Mouse (Mus musculus) ES-Bruce4 (cell line): ENCODE results near the gene Cyp27b1. TPM values are rescaled to one million over a fixed set of nuclear protein-coding genes. Genes with fewer than 3 reads are reported as not detected.

Experiments used
- H3K27ac ChIP-seq: 2 replicates; pipeline ENCODE4 v1.5.1; 2012; ENCODE audit warnings: low read length, inconsistent platforms; ENCODE audit not compliant: insufficient read depth
- H3K27me3 ChIP-seq: 2 replicates; pipeline ENCODE4 v1.6.1; 2012; ENCODE audit warnings: mild to moderate bottlenecking, low read length, inconsistent platforms; ENCODE audit not compliant: control insufficient read depth, poor library complexity, insufficient read depth, severe bottlenecking
- H3K36me3 ChIP-seq: 2 replicates; pipeline ENCODE4 v1.6.1; 2012; ENCODE audit warnings: inconsistent platforms, mild to moderate bottlenecking, low read length, moderate library complexity; ENCODE audit not compliant: control insufficient read depth, poor library complexity, insufficient read depth, severe bottlenecking
- H3K4me1 ChIP-seq: one replicate; pipeline ENCODE4 v1.8.1; 2011; ENCODE audit warnings: low read length; ENCODE audit not compliant: control insufficient read depth, insufficient read depth
- H3K4me3 ChIP-seq: 2 replicates; pipeline ENCODE4 v1.5.1; 2011; ENCODE audit warnings: low read depth, mild to moderate bottlenecking, low read length
- H3K9ac ChIP-seq: 2 replicates; pipeline ENCODE4 v1.6.1; 2012; ENCODE audit warnings: low read depth, mild to moderate bottlenecking, inconsistent platforms; ENCODE audit not compliant: poor library complexity, severe bottlenecking
- H3K9me3 ChIP-seq: replicated peaks from 2 replicates; pipeline ENCODE4 v1.6.1; 2012; ENCODE audit warnings: mild to moderate bottlenecking, low read length, inconsistent platforms; ENCODE audit not compliant: control insufficient read depth, poor library complexity, insufficient read depth, severe bottlenecking
- CTCF ChIP-seq: IDR thresholded peaks from one replicate; pipeline ENCODE4 v1.8.1; 2011; ENCODE audit warnings: low read depth, low read length
- EP300 ChIP-seq: IDR thresholded peaks from 2 replicates; pipeline ENCODE4 v1.6.1; 2011; ENCODE audit warnings: low read depth, low read length; ENCODE audit not compliant: insufficient read depth
- POLR2A ChIP-seq: IDR thresholded peaks from one replicate; pipeline ENCODE4 v1.8.1; 2011; ENCODE audit warnings: low read length; ENCODE audit not compliant: insufficient read depth
- polyA plus RNA-seq: library from polyadenylated mRNA; stranded (reverse); fragments of >200 nt; gene quantifications from 2 replicates; pipeline ENCODE4 v1.2.4, GENCODE M21; 2011; ENCODE audit warnings: low read depth; ENCODE audit not compliant: missing spikeins, insufficient read depth, insufficient read length

Gene Cyp27b1
- polyA plus RNA-seq: 0.42 TPM in 1 of 2 replicates, not detected in the other

DNA sequence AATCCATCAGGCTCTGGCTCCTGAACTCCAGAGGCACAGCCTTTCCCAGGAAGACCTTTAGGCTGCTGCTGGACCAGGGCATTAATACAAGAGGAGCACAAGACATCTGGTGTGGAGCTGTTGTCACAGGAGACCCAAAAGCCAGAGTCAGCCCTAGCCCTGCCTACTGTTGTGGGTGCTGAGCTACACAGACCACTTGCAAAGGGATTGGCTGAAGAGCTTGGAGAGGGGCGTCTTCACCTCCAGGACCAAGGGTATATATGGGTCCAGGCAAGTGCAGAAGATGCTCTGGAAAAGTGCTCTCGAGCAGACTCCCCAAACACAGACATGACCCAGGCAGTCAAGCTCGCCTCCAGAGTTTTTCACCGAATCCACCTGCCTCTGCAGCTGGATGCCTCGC lies at the start of gene Cyp27b1:
TSS of gene Cyp27b1 (plus strand) at position 297 of the 400 bp plus-strand sequence.
- H3K27ac ChIP-seq: no peak within 1 kb of the TSS
- no peaks in the 10 kb centered on the region for H3K4me1 ChIP-seq
- H3K9me3 ChIP-seq: no peaks in the 10 kb centered on the region
- TF ChIP-seq EP300 (no peak), POLR2A (no peak), CTCF (no peak)
- H3K9ac ChIP-seq: peak within 1 kb of the TSS; percentile 7
- no peaks in the 10 kb centered on the region for H3K27me3 ChIP-seq
- peak within 1 kb of the TSS; percentile 44 for H3K4me3 ChIP-seq
- 0 out of 2 replicates have a peak, but pooled peaks cover 4% of the 10 kb centered on the region for H3K36me3 ChIP-seq

DNA sequence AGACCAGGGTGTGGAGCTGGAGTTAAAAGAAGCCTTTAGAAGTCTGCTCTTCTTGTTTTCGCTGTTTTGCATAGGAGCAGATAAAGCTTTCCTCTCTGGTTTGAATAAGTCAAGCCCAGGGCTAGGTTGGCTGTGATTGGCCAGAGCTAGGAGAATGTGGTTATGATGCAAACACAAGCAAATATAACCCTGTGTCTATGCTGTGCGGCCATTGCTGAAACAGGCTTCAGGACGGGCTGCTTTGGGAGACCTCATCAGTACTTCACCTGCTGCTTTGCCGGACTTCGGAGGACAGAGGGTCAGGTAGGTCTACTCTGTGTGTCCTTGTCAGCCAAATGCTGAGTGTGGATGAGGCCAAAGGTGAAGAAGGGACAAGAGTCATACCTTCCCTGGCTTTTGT lies 47.5 kb upstream of the Cyp27b1 start, which contains the start of gene Avil:
TSS of gene Avil (plus strand) at position 181 of the 400 bp plus-strand sequence.
- Histone ChIP-seq H3K9me3 (no peaks in the 10 kb centered on the region), H3K36me3 (no peaks in the 10 kb centered on the region), H3K4me3 (no peak within 1 kb of the TSS), H3K4me1 (no peaks in the 10 kb centered on the region), H3K9ac (no peak within 1 kb of the TSS), H3K27ac (no peak within 1 kb of the TSS), H3K27me3 (no peaks in the 10 kb centered on the region)
- TF ChIP-seq CTCF (no peak), POLR2A (no peak), EP300 (no peak)

DNA sequence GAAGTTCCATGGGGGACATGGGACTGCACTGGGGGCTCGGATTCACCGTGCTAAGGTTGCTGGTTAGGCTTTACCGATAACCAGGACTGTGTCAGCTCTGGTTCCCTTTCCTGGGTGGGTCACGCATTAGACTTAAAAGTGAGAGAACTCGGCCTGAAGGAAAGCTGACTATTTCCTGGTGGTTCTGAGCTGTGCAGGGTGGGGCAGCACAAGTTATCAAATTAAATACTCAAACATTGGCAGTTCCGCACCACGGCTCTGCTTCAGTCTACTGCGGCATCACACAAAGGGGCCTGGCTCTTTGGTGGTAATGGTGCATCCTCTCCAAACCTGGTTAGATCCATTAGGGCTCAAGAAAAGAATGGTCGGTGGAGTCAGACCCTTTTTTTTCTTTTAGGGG lies 46.8 kb upstream of the Cyp27b1 start:
- TF ChIP-seq EP300 (no peak), CTCF (no peak)
- no peak overlapping the region for H3K9ac ChIP-seq
- H3K9me3 ChIP-seq: no peaks in the 10 kb centered on the region
- no peaks in the 10 kb centered on the region for H3K27me3 ChIP-seq
- no peak overlapping the region for H3K4me3 ChIP-seq
- no peak overlapping the region for H3K27ac ChIP-seq
- no peaks in the 10 kb centered on the region for H3K36me3 ChIP-seq
- H3K4me1 ChIP-seq: no peaks in the 10 kb centered on the region

- Histone ChIP-seq H3K4me3 (no peak overlapping the region), H3K36me3 (no peaks in the 10 kb centered on the region), H3K9me3 (no peaks in the 10 kb centered on the region), H3K9ac (no peak overlapping the region), H3K27ac (no peak overlapping the region), H3K4me1 (no peaks in the 10 kb centered on the region), H3K27me3 (no peaks in the 10 kb centered on the region)
- TF ChIP-seq CTCF (no peak), EP300 (no peak), POLR2A (no peak)
Observed at GRCm38 (mm10) chr10:127002056-127002455, 46.0 kb upstream of the Cyp27b1 start.

DNA sequence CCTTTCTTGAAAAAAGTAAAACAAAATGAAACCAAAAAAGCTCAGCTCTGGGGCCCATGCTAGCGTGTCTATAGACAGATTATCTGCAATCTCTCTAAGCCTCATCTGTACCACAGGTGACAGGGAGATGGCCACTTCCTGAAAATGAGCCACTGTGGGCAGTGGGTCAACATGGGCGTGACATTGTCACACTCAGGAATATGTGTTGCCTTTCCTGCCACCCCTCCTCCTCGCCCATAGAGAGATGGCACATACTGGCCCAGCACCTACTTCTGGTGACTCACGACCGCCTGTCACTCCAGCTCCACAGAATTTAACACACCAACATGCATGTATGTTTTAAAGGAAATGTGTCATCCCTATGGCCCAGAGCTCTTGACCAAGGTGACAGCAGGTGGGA lies 45.3 kb upstream of the Cyp27b1 start:
- no peaks in the 10 kb centered on the region for H3K36me3 ChIP-seq
- no peaks in the 10 kb centered on the region for H3K4me1 ChIP-seq
- no peak overlapping the region for H3K27ac ChIP-seq
- no peak overlapping the region for H3K9ac ChIP-seq
- H3K27me3 ChIP-seq: no peaks in the 10 kb centered on the region
- TF ChIP-seq CTCF (no peak), EP300 (no peak), POLR2A (no peak)
- H3K9me3 ChIP-seq: no peaks in the 10 kb centered on the region
- no peak overlapping the region for H3K4me3 ChIP-seq

DNA sequence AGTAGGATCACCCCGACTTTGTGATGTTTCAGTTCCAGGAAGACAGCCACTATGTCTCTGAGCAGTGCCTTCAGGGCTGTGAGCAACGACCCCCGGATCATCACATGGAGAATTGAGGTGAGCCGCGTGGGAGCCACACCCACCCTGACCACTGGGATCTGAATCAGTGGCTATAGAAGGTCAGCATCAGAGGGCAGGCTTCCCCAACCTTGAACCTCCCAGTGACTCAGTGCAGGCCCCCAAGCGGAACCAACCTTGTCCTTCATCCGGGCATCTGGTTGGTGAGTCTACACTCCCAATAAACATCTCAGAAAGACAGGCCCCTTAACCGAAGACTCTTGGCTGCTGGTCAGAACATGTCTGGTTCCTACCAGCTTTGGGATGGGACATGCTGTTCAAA lies 44.7 kb upstream of the Cyp27b1 start:
- no peak overlapping the region for H3K4me3 ChIP-seq
- no peak overlapping the region for H3K9ac ChIP-seq
- no peaks in the 10 kb centered on the region for H3K27me3 ChIP-seq
- H3K4me1 ChIP-seq: no peaks in the 10 kb centered on the region
- TF ChIP-seq POLR2A (no peak), CTCF (no peak), EP300 (no peak)
- no peak overlapping the region for H3K27ac ChIP-seq
- no peaks in the 10 kb centered on the region for H3K36me3 ChIP-seq
- no peaks in the 10 kb centered on the region for H3K9me3 ChIP-seq
